Mouse (Mus musculus): ENCODE measurements around the gene Kirrel2. TPM values are rescaled to one million over a fixed set of nuclear protein-coding genes. Genes with fewer than 3 reads are reported as not detected.
A peak's percentile ranks its signal among the peaks of the same experiment; 100 is the strongest.

The Kirrel2 gene
- polyA plus RNA-seq, 1 experiment from 2014 or later = 3.9 TPM

DNA sequence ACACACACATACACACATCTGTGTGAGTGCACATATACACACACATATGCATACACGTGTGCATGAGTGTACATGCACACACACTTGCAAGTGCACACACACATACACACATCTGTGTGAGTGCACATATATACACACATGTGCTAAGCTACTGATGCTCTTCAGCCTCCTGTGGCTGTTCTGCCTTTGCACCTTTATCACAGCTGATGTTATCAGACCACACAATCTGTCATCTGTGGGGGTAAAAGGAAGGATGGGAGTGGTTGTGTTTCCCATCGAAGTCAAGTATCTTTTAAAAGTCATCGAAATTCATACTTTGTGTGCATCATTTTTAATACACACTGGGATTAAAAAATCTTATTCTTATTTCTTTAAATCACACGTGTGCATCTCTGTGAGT, 55.1 kb downstream of the Kirrel2 start:
- WGBS = 74% methylated on average over 4 of the region's 4 CpGs
- peaks cover 5% of the 10 kb centered on the region for H3K4me1 ChIP-seq (replicated peaks)
- H3K27ac ChIP-seq (replicated peaks) = no peak overlapping the region
- H3K9ac ChIP-seq = no peak overlapping the region
- H3K27me3 ChIP-seq = no peaks in the 10 kb centered on the region
- no peak for ATAC-seq (ENCODE audit: low read depth)
- no peak overlapping the region for H3K4me2 ChIP-seq
- H3K36me3 ChIP-seq = no peaks in the 10 kb centered on the region
- no peak overlapping the region for H3K4me3 ChIP-seq
- H3K9me3 ChIP-seq = no peaks in the 10 kb centered on the region

DNA sequence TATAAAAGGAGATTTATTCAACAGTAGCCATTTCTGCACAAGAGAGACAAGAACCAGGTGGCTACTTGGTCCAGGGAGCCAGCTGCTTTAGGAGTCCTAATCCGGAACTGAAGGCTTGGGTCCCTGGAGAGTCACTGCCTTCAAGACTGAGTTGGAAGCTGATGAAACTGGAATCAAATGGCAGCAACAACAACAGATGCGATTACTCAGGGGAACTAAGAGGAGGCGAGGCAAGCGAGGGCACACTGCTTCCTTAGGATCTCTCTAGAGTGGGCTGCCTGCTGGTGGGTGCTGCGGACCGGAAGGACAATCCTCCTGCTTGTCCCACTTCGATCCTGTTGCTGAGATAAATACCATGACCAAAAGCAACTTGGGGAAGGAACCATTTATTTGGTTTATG, 57.8 kb downstream of the Kirrel2 start:
- Histone ChIP-seq H3K4me2 (no peak overlapping the region), H3K4me3 (no peak overlapping the region), H3K9ac (no peak overlapping the region), H3K27ac (replicated peaks) (peak overlapping the region; percentile 29; the same call in 1 of the 2 replicates), H3K4me1 (replicated peaks) (peaks cover 5% of the 10 kb centered on the region), H3K27me3 (no peaks in the 10 kb centered on the region), H3K36me3 (no peaks in the 10 kb centered on the region), H3K9me3 (no peaks in the 10 kb centered on the region)
- ATAC-seq (ENCODE audit: low read depth) = no peak
- 48% methylated on average over 7 of the region's 7 CpGs for WGBS

Other genes with a start within 250 kb of the Kirrel2 start
- gene Polr2i, start 225.7 kb downstream of the Kirrel2 start, polyA plus RNA-seq (2015; fragmentation: Nextera tagmentation; extraction: Ambion mirVana) = 176 and 184 TPM in 2 replicates
- gene Tbcb, start 225.4 kb downstream of the Kirrel2 start, polyA plus RNA-seq (2015; fragmentation: Nextera tagmentation; extraction: Ambion mirVana) = 406 and 418 TPM in 2 replicates
- not detected in 2 replicates for gene Ovol3, start 222.0 kb downstream of the Kirrel2 start, polyA plus RNA-seq (2015; fragmentation: Nextera tagmentation; extraction: Ambion mirVana)
- 0.47 and 0.81 TPM in 2 replicates for gene Thap8, start 177.6 kb downstream of the Kirrel2 start, polyA plus RNA-seq (2015; fragmentation: Nextera tagmentation; extraction: Ambion mirVana)
- 3.8 and 4.0 TPM in 2 replicates for gene Wdr62, start 177.3 kb downstream of the Kirrel2 start, polyA plus RNA-seq (2015; fragmentation: Nextera tagmentation; extraction: Ambion mirVana)
- gene Clip3, start 166.0 kb downstream of the Kirrel2 start, polyA plus RNA-seq (2015; fragmentation: Nextera tagmentation; extraction: Ambion mirVana) = 103 and 113 TPM in 2 replicates
- 120 and 123 TPM in 2 replicates for gene Alkbh6, start 149.0 kb downstream of the Kirrel2 start, polyA plus RNA-seq (2015; fragmentation: Nextera tagmentation; extraction: Ambion mirVana)
- 19.0 and 27.3 TPM in 2 replicates for gene Syne4, start 142.9 kb downstream of the Kirrel2 start, polyA plus RNA-seq (2015; fragmentation: Nextera tagmentation; extraction: Ambion mirVana)
- 5.7 TPM in 1 of 2 replicates, not detected in the other for gene E130208F15Rik, start 135.9 kb downstream of the Kirrel2 start, polyA plus RNA-seq (2015; fragmentation: Nextera tagmentation; extraction: Ambion mirVana)
- gene Sdhaf1, start 133.8 kb downstream of the Kirrel2 start, polyA plus RNA-seq (2015; fragmentation: Nextera tagmentation; extraction: Ambion mirVana) = 18.0 and 22.9 TPM in 2 replicates
- gene Lrfn3, start 94.9 kb downstream of the Kirrel2 start, polyA plus RNA-seq (2015; fragmentation: Nextera tagmentation; extraction: Ambion mirVana) = 10.8 and 12.7 TPM in 2 replicates
- 35.3 and 40.8 TPM in 2 replicates for gene Tyrobp, start 43.9 kb downstream of the Kirrel2 start, polyA plus RNA-seq (2015; fragmentation: Nextera tagmentation; extraction: Ambion mirVana)
- gene Hcst, start 37.8 kb downstream of the Kirrel2 start, polyA plus RNA-seq (2015; fragmentation: Nextera tagmentation; extraction: Ambion mirVana) = 1.0 TPM in 1 of 2 replicates, not detected in the other
- 1.9 and 2.8 TPM in 2 replicates for gene Nfkbid, start 36.0 kb downstream of the Kirrel2 start, polyA plus RNA-seq (2015; fragmentation: Nextera tagmentation; extraction: Ambion mirVana)
- gene Aplp1, start 12.2 kb downstream of the Kirrel2 start, polyA plus RNA-seq (2015; fragmentation: Nextera tagmentation; extraction: Ambion mirVana) = 528 and 571 TPM in 2 replicates
- gene Nphs1, start 625 bp upstream of the Kirrel2 start, polyA plus RNA-seq (2015; fragmentation: Nextera tagmentation; extraction: Ambion mirVana) = 0.77 and 1.0 TPM in 2 replicates
- gene Prodh2, start 35.9 kb upstream of the Kirrel2 start, polyA plus RNA-seq (2015; fragmentation: Nextera tagmentation; extraction: Ambion mirVana) = not detected in 2 replicates
- 86.8 and 95.2 TPM in 2 replicates for gene Arhgap33, start 77.4 kb upstream of the Kirrel2 start, polyA plus RNA-seq (2015; fragmentation: Nextera tagmentation; extraction: Ambion mirVana)
- gene Hspb6, start 94.5 kb upstream of the Kirrel2 start, polyA plus RNA-seq (2015; fragmentation: Nextera tagmentation; extraction: Ambion mirVana) = 6.6 TPM in 2 replicates
- gene Proser3, start 94.6 kb upstream of the Kirrel2 start, polyA plus RNA-seq (2015; fragmentation: Nextera tagmentation; extraction: Ambion mirVana) = 6.7 and 8.6 TPM in 2 replicates
- gene Lin37, start 102.1 kb upstream of the Kirrel2 start, polyA plus RNA-seq (2015; fragmentation: Nextera tagmentation; extraction: Ambion mirVana) = 60.9 and 62.9 TPM in 2 replicates
- gene U2af1l4, start 105.6 kb upstream of the Kirrel2 start, polyA plus RNA-seq (2015; fragmentation: Nextera tagmentation; extraction: Ambion mirVana) = 92.6 and 113 TPM in 2 replicates
- 14.5 and 15.1 TPM in 2 replicates for gene Gm49396, start 105.7 kb upstream of the Kirrel2 start, polyA plus RNA-seq (2015; fragmentation: Nextera tagmentation; extraction: Ambion mirVana)
- gene Psenen, start 105.9 kb upstream of the Kirrel2 start, polyA plus RNA-seq (2015; fragmentation: Nextera tagmentation; extraction: Ambion mirVana) = 126 and 147 TPM in 2 replicates
- gene Igflr1, start 107.7 kb upstream of the Kirrel2 start, polyA plus RNA-seq (2015; fragmentation: Nextera tagmentation; extraction: Ambion mirVana) = 4.8 and 6.0 TPM in 2 replicates
- gene Kmt2b, start 131.0 kb upstream of the Kirrel2 start, polyA plus RNA-seq (2015; fragmentation: Nextera tagmentation; extraction: Ambion mirVana) = 9.0 and 9.9 TPM in 2 replicates
- 0.36 and 0.50 TPM in 2 replicates for gene Zbtb32, start 141.2 kb upstream of the Kirrel2 start, polyA plus RNA-seq (2015; fragmentation: Nextera tagmentation; extraction: Ambion mirVana)
- 0.49 and 0.62 TPM in 2 replicates for gene Upk1a, start 155.2 kb upstream of the Kirrel2 start, polyA plus RNA-seq (2015; fragmentation: Nextera tagmentation; extraction: Ambion mirVana)
- 1,295 and 1,305 TPM in 2 replicates for gene Cox6b1, start 168.5 kb upstream of the Kirrel2 start, polyA plus RNA-seq (2015; fragmentation: Nextera tagmentation; extraction: Ambion mirVana)
- gene Etv2, start 178.2 kb upstream of the Kirrel2 start, polyA plus RNA-seq (2015; fragmentation: Nextera tagmentation; extraction: Ambion mirVana) = not detected in 2 replicates
- gene Rbm42, start 192.6 kb upstream of the Kirrel2 start, polyA plus RNA-seq (2015; fragmentation: Nextera tagmentation; extraction: Ambion mirVana) = 137 and 142 TPM in 2 replicates
- 22.0 and 22.7 TPM in 2 replicates for gene Haus5, start 207.3 kb upstream of the Kirrel2 start, polyA plus RNA-seq (2015; fragmentation: Nextera tagmentation; extraction: Ambion mirVana)
- not detected in 2 replicates for gene Pmis2, start 213.9 kb upstream of the Kirrel2 start, polyA plus RNA-seq (2015; fragmentation: Nextera tagmentation; extraction: Ambion mirVana)
- not detected in 2 replicates for gene 2200002J24Rik, start 241.2 kb upstream of the Kirrel2 start, polyA plus RNA-seq (2015; fragmentation: Nextera tagmentation; extraction: Ambion mirVana)